Mouse (Mus musculus): ENCODE data around the gene Ndufs6. TPM values are rescaled to one million over a fixed set of nuclear protein-coding genes. Genes with fewer than 3 reads are reported as not detected.

Ndufs6 gene
- polyA plus RNA-seq, 1 experiment from 2014 or later = 552 TPM

DNA sequence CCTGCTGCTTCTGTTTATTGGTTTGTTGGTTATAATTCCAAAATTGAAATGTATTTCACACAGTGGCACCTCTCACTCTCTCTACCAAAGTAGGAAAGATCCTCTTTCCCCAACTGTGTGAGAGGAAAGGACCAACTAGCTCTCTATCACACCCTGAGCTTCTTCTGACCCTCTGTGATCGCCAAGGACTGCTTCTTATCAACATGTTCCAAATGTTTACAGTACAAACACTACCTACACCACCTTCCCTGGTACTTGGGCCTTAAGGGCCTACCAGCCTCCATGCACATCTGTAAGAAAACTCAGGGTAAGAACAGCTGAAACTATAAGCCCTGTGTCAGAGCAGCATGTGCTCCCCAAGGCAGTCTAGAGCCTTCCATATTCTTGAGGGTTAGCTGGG lies 50.5 kb downstream of the Ndufs6 start:
- H3K9ac ChIP-seq (ENCODE audit: low read depth, low read length) = no peak overlapping the region
- H3K27ac ChIP-seq = no peak overlapping the region
- TF ChIP-seq CTCF (IDR thresholded peaks at IDR 0.05; ENCODE audit: low read depth) = no peak
- DNase-seq (ENCODE audit: low spot score) = no peak
- H3K9me3 ChIP-seq (replicated peaks; ENCODE audit: low read length) = no peaks in the 10 kb centered on the region
- H3K4me2 ChIP-seq (ENCODE audit: low read length) = no peak overlapping the region
- H3K36me3 ChIP-seq (ENCODE audit: insufficient read depth, low read length) = no peaks in the 10 kb centered on the region
- no peaks in the 10 kb centered on the region for H3K4me1 ChIP-seq (replicated peaks; ENCODE audit: insufficient read depth, low read length)
- H3K4me3 ChIP-seq (replicated peaks; ENCODE audit: low read depth, low read length) = no peak overlapping the region
- WGBS = 72% methylated on average over 1 of the region's 1 CpGs
- H3K27me3 ChIP-seq (ENCODE audit: insufficient read depth, low read length) = peaks cover 23% of the 10 kb centered on the region
- ATAC-seq (replicated peaks; ENCODE audit: low FRiP score, low read depth) = no peak

DNA sequence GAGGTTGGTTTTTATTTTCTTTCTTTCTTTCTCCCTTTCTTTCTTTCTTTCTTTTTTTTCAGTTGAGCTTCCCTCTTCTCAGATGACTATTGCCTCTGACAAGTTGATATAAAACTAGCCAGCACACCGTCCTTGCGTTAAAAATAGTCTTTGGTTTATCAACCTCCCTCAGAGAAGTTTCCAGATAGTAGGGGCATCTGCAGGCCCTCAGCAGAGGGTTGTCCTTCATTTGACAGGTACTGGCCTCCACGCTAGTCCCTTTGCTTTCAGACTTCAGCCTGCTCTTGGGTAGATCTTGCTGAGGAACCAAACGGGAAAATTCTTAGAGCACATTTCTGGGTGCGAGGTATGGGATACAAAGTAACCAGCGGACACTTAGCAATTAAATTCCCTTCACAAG lies 51.0 kb downstream of the Ndufs6 start:
- no peak overlapping the region for H3K27ac ChIP-seq
- peaks cover 27% of the 10 kb centered on the region for H3K27me3 ChIP-seq (ENCODE audit: insufficient read depth, low read length)
- H3K9me3 ChIP-seq (replicated peaks; ENCODE audit: low read length) = no peaks in the 10 kb centered on the region
- no peak overlapping the region for H3K4me3 ChIP-seq (replicated peaks; ENCODE audit: low read depth, low read length)
- 81% methylated on average over 6 of the region's 6 CpGs for WGBS
- ATAC-seq (replicated peaks; ENCODE audit: low FRiP score, low read depth) = no peak
- H3K9ac ChIP-seq (ENCODE audit: low read depth, low read length) = no peak overlapping the region
- no peaks in the 10 kb centered on the region for H3K4me1 ChIP-seq (replicated peaks; ENCODE audit: insufficient read depth, low read length)
- no peak for DNase-seq (ENCODE audit: low spot score)
- no peaks in the 10 kb centered on the region for H3K36me3 ChIP-seq (ENCODE audit: insufficient read depth, low read length)
- H3K4me2 ChIP-seq (ENCODE audit: low read length) = no peak overlapping the region
- TF ChIP-seq CTCF (IDR thresholded peaks at IDR 0.05; ENCODE audit: low read depth) = no peak

DNA sequence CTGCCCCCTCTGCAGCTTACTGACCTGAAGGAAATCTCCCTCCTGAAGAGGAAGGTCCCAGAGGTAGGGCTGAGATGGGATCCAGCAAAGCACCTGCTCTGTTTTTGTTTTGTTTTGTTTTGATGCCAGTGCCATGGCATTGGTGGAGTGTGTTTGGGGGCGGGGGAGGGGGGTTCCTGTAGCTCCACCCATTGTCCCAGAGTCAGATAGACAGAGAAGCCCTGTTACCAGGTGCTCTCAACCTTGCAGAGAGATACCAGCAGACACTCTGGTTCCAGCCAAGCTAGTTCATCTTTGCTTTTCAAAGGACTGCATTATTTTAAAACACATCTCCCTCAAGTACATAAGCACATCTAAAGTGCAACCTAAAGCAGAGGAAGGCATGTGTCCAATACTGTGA lies 54.8 kb downstream of the Ndufs6 start:
- Histone ChIP-seq H3K4me2 (ENCODE audit: low read length) (no peak overlapping the region), H3K4me1 (replicated peaks; ENCODE audit: insufficient read depth, low read length) (peaks cover 10% of the 10 kb centered on the region; the same call in 1 of the 2 replicates), H3K27ac (no peak overlapping the region), H3K4me3 (replicated peaks; ENCODE audit: low read depth, low read length) (no peak overlapping the region), H3K9me3 (replicated peaks; ENCODE audit: low read length) (no peaks in the 10 kb centered on the region), H3K9ac (ENCODE audit: low read depth, low read length) (no peak overlapping the region), H3K27me3 (ENCODE audit: insufficient read depth, low read length) (peaks cover 64% of the 10 kb centered on the region), H3K36me3 (ENCODE audit: insufficient read depth, low read length) (no peaks in the 10 kb centered on the region)
- ATAC-seq (replicated peaks; ENCODE audit: low FRiP score, low read depth) = no peak
- no peak for TF ChIP-seq CTCF (IDR thresholded peaks at IDR 0.05; ENCODE audit: low read depth)
- DNase-seq (ENCODE audit: low spot score) = no peak
- WGBS = 0% methylated on average over 1 of the region's 1 CpGs

DNA sequence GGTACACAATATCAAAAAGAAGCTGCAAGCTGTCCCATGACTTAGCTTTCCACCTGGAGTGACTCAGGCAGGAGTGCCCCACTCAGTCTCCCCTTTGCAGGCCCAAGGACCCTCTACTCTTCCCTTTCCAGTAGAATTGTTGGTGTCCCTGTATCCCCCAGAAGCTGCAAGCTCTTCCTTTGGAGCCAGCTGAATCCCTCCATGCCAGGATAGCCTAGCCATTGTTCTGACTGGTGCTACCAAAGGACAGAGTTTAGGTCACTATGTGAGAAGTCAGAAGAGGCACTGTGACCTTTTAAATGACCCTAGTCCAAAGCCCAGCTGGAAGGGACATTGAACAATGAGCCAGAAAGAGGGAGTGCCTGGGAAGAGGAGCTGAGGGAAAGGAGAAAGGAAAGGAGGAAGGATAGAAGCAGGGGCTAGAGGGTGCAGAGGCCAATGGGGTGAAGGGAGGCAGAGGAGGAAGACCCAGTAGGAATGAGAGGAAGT lies 55.5 kb downstream of the Ndufs6 start:
- ATAC-seq (replicated peaks; ENCODE audit: low FRiP score, low read depth) = no peak
- Histone ChIP-seq H3K27ac (no peak overlapping the region), H3K9me3 (replicated peaks; ENCODE audit: low read length) (no peaks in the 10 kb centered on the region), H3K4me1 (replicated peaks; ENCODE audit: insufficient read depth, low read length) (peaks cover 10% of the 10 kb centered on the region; the same call in 1 of the 2 replicates), H3K4me3 (replicated peaks; ENCODE audit: low read depth, low read length) (no peak overlapping the region), H3K27me3 (ENCODE audit: insufficient read depth, low read length) (peaks cover 71% of the 10 kb centered on the region), H3K4me2 (ENCODE audit: low read length) (no peak overlapping the region), H3K36me3 (ENCODE audit: insufficient read depth, low read length) (no peaks in the 10 kb centered on the region), H3K9ac (ENCODE audit: low read depth, low read length) (no peak overlapping the region)
- no peak for TF ChIP-seq CTCF (IDR thresholded peaks at IDR 0.05; ENCODE audit: low read depth)
- DNase-seq (ENCODE audit: low spot score) = no peak

DNA sequence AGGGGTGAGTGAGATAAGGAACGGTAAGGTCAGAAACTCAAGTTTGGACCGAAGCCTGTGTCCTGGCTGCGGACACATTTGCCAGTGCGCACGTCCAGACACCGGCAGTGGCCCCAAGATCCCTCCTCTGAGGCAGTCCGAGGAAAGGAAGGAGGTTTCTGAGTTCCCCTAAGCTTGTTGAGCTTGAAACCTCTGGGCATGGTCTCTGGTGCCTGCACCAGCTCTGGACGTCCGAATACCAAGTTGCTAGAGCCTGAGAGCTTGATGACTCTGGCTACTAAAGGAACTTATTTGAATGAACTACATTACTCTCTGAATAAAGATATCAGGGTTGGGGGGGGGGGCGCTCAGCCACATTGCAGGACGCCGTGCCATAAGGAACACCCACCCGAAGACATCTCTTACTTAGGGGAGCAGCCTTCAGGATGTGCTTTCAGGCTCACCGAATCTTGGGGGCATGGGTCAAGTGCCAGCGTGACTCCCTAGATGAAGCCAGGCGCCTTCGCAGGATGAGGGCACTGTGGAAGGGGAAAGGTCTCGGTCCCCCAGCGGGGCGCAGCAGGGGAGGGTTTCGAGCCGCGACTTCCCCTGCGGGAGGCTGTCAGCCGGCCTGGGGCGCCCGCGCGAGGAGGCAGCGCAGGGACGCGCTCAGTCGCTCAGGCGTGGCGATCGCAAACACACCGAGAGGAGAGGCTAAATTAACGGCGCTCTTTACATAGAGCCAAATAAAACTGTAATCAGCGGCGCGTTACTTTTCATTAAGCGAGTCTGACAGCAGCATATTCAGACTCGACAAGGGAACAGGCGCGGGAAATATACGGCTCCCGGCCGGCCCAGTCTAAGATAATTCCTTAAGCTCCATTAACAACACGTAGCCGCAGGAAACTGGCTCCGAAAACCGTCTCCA lies 56.8 kb downstream of the Ndufs6 start:
- Histone ChIP-seq H3K9me3 (replicated peaks; ENCODE audit: low read length) (no peaks in the 10 kb centered on the region), H3K4me2 (ENCODE audit: low read length) (peak overlapping the region; percentile 49), H3K27me3 (ENCODE audit: insufficient read depth, low read length) (peaks cover 84% of the 10 kb centered on the region), H3K27ac (no peak overlapping the region), H3K4me3 (replicated peaks; ENCODE audit: low read depth, low read length) (peak overlapping the region; percentile 24), H3K9ac (ENCODE audit: low read depth, low read length) (no peak overlapping the region), H3K4me1 (replicated peaks; ENCODE audit: insufficient read depth, low read length) (peaks cover 10% of the 10 kb centered on the region; the same call in 1 of the 2 replicates), H3K36me3 (ENCODE audit: insufficient read depth, low read length) (no peaks in the 10 kb centered on the region)
- ATAC-seq (replicated peaks; ENCODE audit: low FRiP score, low read depth) = no peak
- no peak for TF ChIP-seq CTCF (IDR thresholded peaks at IDR 0.05; ENCODE audit: low read depth)
- WGBS = under 1% methylated on average over 53 of the region's 53 CpGs
- no peak for DNase-seq (ENCODE audit: low spot score)

DNA sequence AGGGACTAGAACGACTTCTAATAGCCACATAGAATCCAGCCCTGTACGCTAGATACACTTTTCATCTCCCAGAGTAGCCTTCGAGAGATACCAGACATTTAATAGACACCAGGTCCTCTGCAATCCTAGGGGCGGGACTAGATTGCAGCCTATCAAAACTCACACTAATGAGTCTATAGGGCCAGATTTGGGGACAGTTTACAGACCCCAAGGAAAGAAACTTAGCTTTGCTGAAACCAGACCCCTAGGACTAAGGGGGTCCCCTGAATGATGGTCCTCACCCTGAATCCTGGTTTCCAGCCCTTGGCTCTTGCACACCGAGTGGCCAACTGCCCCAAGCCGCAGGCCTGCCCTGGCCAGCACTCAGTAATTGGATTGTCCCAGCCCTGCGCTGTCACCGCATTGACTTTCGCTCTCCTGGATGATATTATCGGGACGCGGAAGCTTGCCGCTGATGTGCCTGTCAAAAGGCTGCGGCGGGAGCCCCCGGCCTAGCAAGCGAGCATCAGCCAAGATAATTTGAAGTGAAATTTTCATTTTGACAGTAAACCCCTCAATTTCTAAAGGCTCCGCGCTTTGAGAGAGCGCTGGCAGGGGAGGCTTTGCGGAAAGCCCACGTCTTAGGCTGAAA lies 57.8 kb downstream of the Ndufs6 start:
- peak overlapping the region; percentile 49; the same call in 1 of the 2 replicates for H3K4me2 ChIP-seq (ENCODE audit: low read length)
- H3K4me1 ChIP-seq (replicated peaks; ENCODE audit: insufficient read depth, low read length) = peaks cover 10% of the 10 kb centered on the region; the same call in 1 of the 2 replicates
- peaks cover 89% of the 10 kb centered on the region for H3K27me3 ChIP-seq (ENCODE audit: insufficient read depth, low read length)
- 6% methylated on average over 22 of the region's 22 CpGs for WGBS
- no peak overlapping the region for H3K27ac ChIP-seq
- H3K36me3 ChIP-seq (ENCODE audit: insufficient read depth, low read length) = no peaks in the 10 kb centered on the region
- 0 out of 2 replicates have a peak overlapping the region, but pooled peaks have one; percentile 24 for H3K4me3 ChIP-seq (replicated peaks; ENCODE audit: low read depth, low read length)
- no peak for DNase-seq (ENCODE audit: low spot score)
- no peak for TF ChIP-seq CTCF (IDR thresholded peaks at IDR 0.05; ENCODE audit: low read depth)
- no peak overlapping the region for H3K9ac ChIP-seq (ENCODE audit: low read depth, low read length)
- ATAC-seq (replicated peaks; ENCODE audit: low FRiP score, low read depth) = no peak
- H3K9me3 ChIP-seq (replicated peaks; ENCODE audit: low read length) = no peaks in the 10 kb centered on the region
